Mouse (Mus musculus): ENCODE measurements around the gene Asic2.
A peak's percentile ranks its signal among the peaks of the same experiment; 100 is the strongest.

DNA sequence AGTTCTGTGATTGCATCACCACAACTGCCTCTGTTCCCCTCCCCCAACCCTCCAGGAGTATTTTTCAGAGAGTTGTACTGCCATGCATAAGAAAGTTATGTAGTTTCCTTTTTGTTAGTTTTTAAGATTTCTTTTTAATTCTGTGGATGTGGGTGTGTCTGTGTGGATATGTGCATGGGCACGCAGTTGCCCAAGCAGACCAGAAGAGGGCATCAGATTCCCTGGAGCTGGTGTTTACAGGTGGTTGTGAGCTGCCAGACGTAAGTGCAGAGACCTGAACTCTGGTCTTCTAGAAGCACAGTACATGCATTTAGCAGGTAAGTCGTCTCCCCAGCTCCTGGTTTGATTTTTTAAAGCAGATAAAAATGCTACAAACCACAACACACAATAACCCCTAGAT is 322.7 kb downstream of the Asic2 start:
- TF ChIP-seq POLR2A (IDR thresholded peaks at IDR 0.05; ENCODE audit: borderline replicate concordance, extremely low read depth, insufficient read depth, insufficient read length, poor library complexity, severe bottlenecking) (no peak), CTCF (IDR thresholded peaks at IDR 0.05; ENCODE audit: borderline replicate concordance, extremely low read depth, insufficient read depth, insufficient read length) (peak; percentile 40; the same call in 1 of the 2 replicates)

Measured in brain, embryonic 14.5 days (tissue).